Mouse (Mus musculus): Measurements from ENCODE around the gene Ccdc30. TPM values are rescaled to one million over a fixed set of nuclear protein-coding genes. Genes with fewer than 3 reads are reported as not detected.

The Ccdc30 gene
- polyA plus RNA-seq, 1 experiment from 2014 or later: 22.8 TPM

- no peak overlapping the region for H3K4me3 ChIP-seq (ENCODE audit: low read depth, low read length)
- H3K36me3 ChIP-seq (ENCODE audit: control insufficient read depth, insufficient read depth, low read length): no peaks in the 10 kb centered on the region
- no peak overlapping the region for H3K4me2 ChIP-seq (ENCODE audit: low read length)
- H3K9ac ChIP-seq (ENCODE audit: low read depth, low read length): no peak overlapping the region
- H3K27me3 ChIP-seq (ENCODE audit: control insufficient read depth, insufficient read depth, low read depth, low read length): no peaks in the 10 kb centered on the region
- no peak overlapping the region for H3K27ac ChIP-seq (ENCODE audit: low read length)
- H3K4me1 ChIP-seq (ENCODE audit: control insufficient read depth, insufficient read depth, low read length): no peaks in the 10 kb centered on the region
- WGBS: 88% methylated on average over 8 of the region's 8 CpGs
- no peak for ATAC-seq
- no peaks in the 10 kb centered on the region for H3K9me3 ChIP-seq (replicated peaks; ENCODE audit: control insufficient read depth, low read length, poor library complexity, severe bottlenecking)
These were observed 112.0 kb downstream of the Ccdc30 start for GRCm38 (mm10) chr4:119303291-119303690.

GRCm38 (mm10) chr4:119301777-119302176, 113.5 kb downstream of the Ccdc30 start:
- no peak overlapping the region for H3K4me2 ChIP-seq (ENCODE audit: low read length)
- no peak overlapping the region for H3K27ac ChIP-seq (ENCODE audit: low read length)
- no peaks in the 10 kb centered on the region for H3K9me3 ChIP-seq (replicated peaks; ENCODE audit: control insufficient read depth, low read length, poor library complexity, severe bottlenecking)
- H3K36me3 ChIP-seq (ENCODE audit: control insufficient read depth, insufficient read depth, low read length): no peaks in the 10 kb centered on the region
- WGBS: 89% methylated on average over 3 of the region's 3 CpGs
- no peaks in the 10 kb centered on the region for H3K4me1 ChIP-seq (ENCODE audit: control insufficient read depth, insufficient read depth, low read length)
- no peak overlapping the region for H3K4me3 ChIP-seq (ENCODE audit: low read depth, low read length)
- H3K9ac ChIP-seq (ENCODE audit: low read depth, low read length): no peak overlapping the region
- ATAC-seq: no peak
- no peaks in the 10 kb centered on the region for H3K27me3 ChIP-seq (ENCODE audit: control insufficient read depth, insufficient read depth, low read depth, low read length)

- 87% methylated on average over 3 of the region's 3 CpGs for WGBS
- Histone ChIP-seq H3K27me3 (ENCODE audit: control insufficient read depth, insufficient read depth, low read depth, low read length) (no peaks in the 10 kb centered on the region), H3K9me3 (replicated peaks; ENCODE audit: control insufficient read depth, low read length, poor library complexity, severe bottlenecking) (no peaks in the 10 kb centered on the region), H3K4me1 (ENCODE audit: control insufficient read depth, insufficient read depth, low read length) (peaks cover 2% of the 10 kb centered on the region), H3K9ac (ENCODE audit: low read depth, low read length) (no peak overlapping the region), H3K4me2 (ENCODE audit: low read length) (no peak overlapping the region), H3K36me3 (ENCODE audit: control insufficient read depth, insufficient read depth, low read length) (no peaks in the 10 kb centered on the region), H3K4me3 (ENCODE audit: low read depth, low read length) (no peak overlapping the region), H3K27ac (ENCODE audit: low read length) (no peak overlapping the region)
- ATAC-seq: no peak
These were observed 114.6 kb downstream of the Ccdc30 start for GRCm38 (mm10) chr4:119300761-119301160.

- Histone ChIP-seq H3K4me2 (ENCODE audit: low read length) (no peak overlapping the region), H3K4me3 (ENCODE audit: low read depth, low read length) (no peak overlapping the region), H3K36me3 (ENCODE audit: control insufficient read depth, insufficient read depth, low read length) (no peaks in the 10 kb centered on the region), H3K27ac (ENCODE audit: low read length) (no peak overlapping the region), H3K9ac (ENCODE audit: low read depth, low read length) (no peak overlapping the region), H3K9me3 (replicated peaks; ENCODE audit: control insufficient read depth, low read length, poor library complexity, severe bottlenecking) (no peaks in the 10 kb centered on the region), H3K4me1 (ENCODE audit: control insufficient read depth, insufficient read depth, low read length) (peaks cover 11% of the 10 kb centered on the region), H3K27me3 (ENCODE audit: control insufficient read depth, insufficient read depth, low read depth, low read length) (no peaks in the 10 kb centered on the region)
- 87% methylated on average over 2 of the region's 2 CpGs for WGBS
- no peak for ATAC-seq
These were observed 118.0 kb downstream of the Ccdc30 start for GRCm38 (mm10) chr4:119297361-119297760.

GRCm38 (mm10) chr4:119295134-119295453, 120.2 kb downstream of the Ccdc30 start:
- 8% methylated on average over 6 of the region's 6 CpGs for WGBS
- Histone ChIP-seq H3K27me3 (ENCODE audit: control insufficient read depth, insufficient read depth, low read depth, low read length) (no peaks in the 10 kb centered on the region), H3K36me3 (ENCODE audit: control insufficient read depth, insufficient read depth, low read length) (no peaks in the 10 kb centered on the region), H3K9ac (ENCODE audit: low read depth, low read length) (peak overlapping the region; percentile 89), H3K4me1 (ENCODE audit: control insufficient read depth, insufficient read depth, low read length) (peaks cover 32% of the 10 kb centered on the region), H3K27ac (ENCODE audit: low read length) (peak overlapping the region; percentile 97), H3K4me3 (ENCODE audit: low read depth, low read length) (peak overlapping the region; percentile 93), H3K9me3 (replicated peaks; ENCODE audit: control insufficient read depth, low read length, poor library complexity, severe bottlenecking) (no peaks in the 10 kb centered on the region), H3K4me2 (ENCODE audit: low read length) (peak overlapping the region; percentile 89)
- no peak for ATAC-seq

- ATAC-seq: peak; percentile 99
- Histone ChIP-seq H3K27ac (ENCODE audit: low read length) (peak within 1 kb of the TSS; percentile 97), H3K27me3 (ENCODE audit: control insufficient read depth, insufficient read depth, low read depth, low read length) (no peaks in the 10 kb centered on the region), H3K9ac (ENCODE audit: low read depth, low read length) (peak within 1 kb of the TSS; percentile 89), H3K9me3 (replicated peaks; ENCODE audit: control insufficient read depth, low read length, poor library complexity, severe bottlenecking) (no peaks in the 10 kb centered on the region), H3K36me3 (ENCODE audit: control insufficient read depth, insufficient read depth, low read length) (no peaks in the 10 kb centered on the region), H3K4me3 (ENCODE audit: low read depth, low read length) (peak within 1 kb of the TSS; percentile 93), H3K4me1 (ENCODE audit: control insufficient read depth, insufficient read depth, low read length) (peaks cover 35% of the 10 kb centered on the region), H3K4me2 (ENCODE audit: low read length) (peak within 1 kb of the TSS; percentile 89)
- 0% methylated on average over 61 of the region's 61 CpGs for WGBS
These were observed 120.7 kb downstream of the Ccdc30 start, which contains the start of gene Ybx1 for GRCm38 (mm10) chr4:119294415-119295133. Ybx1 (minus strand) TSS chr4:119294604.

- H3K27ac ChIP-seq (ENCODE audit: low read length): peak overlapping the region; percentile 91
- H3K4me1 ChIP-seq (ENCODE audit: control insufficient read depth, insufficient read depth, low read length): peaks cover 35% of the 10 kb centered on the region
- H3K9me3 ChIP-seq (replicated peaks; ENCODE audit: control insufficient read depth, low read length, poor library complexity, severe bottlenecking): no peaks in the 10 kb centered on the region
- WGBS: under 1% methylated on average over 36 of the region's 80 CpGs
- no peaks in the 10 kb centered on the region for H3K36me3 ChIP-seq (ENCODE audit: control insufficient read depth, insufficient read depth, low read length)
- H3K4me3 ChIP-seq (ENCODE audit: low read depth, low read length): peak overlapping the region; percentile 93
- H3K27me3 ChIP-seq (ENCODE audit: control insufficient read depth, insufficient read depth, low read depth, low read length): no peaks in the 10 kb centered on the region
- peak overlapping the region; percentile 73 for H3K4me2 ChIP-seq (ENCODE audit: low read length)
- peak overlapping the region; percentile 89 for H3K9ac ChIP-seq (ENCODE audit: low read depth, low read length)
- peak; percentile 16 for ATAC-seq
These were observed 121.6 kb downstream of the Ccdc30 start for GRCm38 (mm10) chr4:119293574-119294258.

GRCm38 (mm10) chr4:119292771-119293573, 122.3 kb downstream of the Ccdc30 start:
- H3K9ac ChIP-seq (ENCODE audit: low read depth, low read length): peak overlapping the region; percentile 89
- peaks cover 35% of the 10 kb centered on the region for H3K4me1 ChIP-seq (ENCODE audit: control insufficient read depth, insufficient read depth, low read length)
- WGBS: under 1% methylated on average over 24 of the region's 24 CpGs
- H3K9me3 ChIP-seq (replicated peaks; ENCODE audit: control insufficient read depth, low read length, poor library complexity, severe bottlenecking): no peaks in the 10 kb centered on the region
- 0 out of 2 replicates have a peak, but pooled peaks have one; percentile 23 for ATAC-seq
- H3K27ac ChIP-seq (ENCODE audit: low read length): peak overlapping the region; percentile 91
- H3K36me3 ChIP-seq (ENCODE audit: control insufficient read depth, insufficient read depth, low read length): no peaks in the 10 kb centered on the region
- H3K4me3 ChIP-seq (ENCODE audit: low read depth, low read length): peak overlapping the region; percentile 93
- no peaks in the 10 kb centered on the region for H3K27me3 ChIP-seq (ENCODE audit: control insufficient read depth, insufficient read depth, low read depth, low read length)
- peak overlapping the region; percentile 73 for H3K4me2 ChIP-seq (ENCODE audit: low read length)

Data from midbrain, embryonic 16.5 days (tissue).